Comparison of ENCODE assay signal across 12 mouse cellular contexts in genomic region chr10:117941266-117941651, GRCm38 (mm10).
DNase-seq lines count a peak whose midpoint lies in the region; ATAC-seq and TF ChIP-seq lines count a peak whose summit lies in the region.
"Had no signal": no experiment of that assay in that cellular context is flagged by ENCODE, and none has a peak within 500 bp of the region (broad histone marks: within the 10 kb centered on the region; RNA-seq: fewer than 3 reads in every experiment).

No protein-coding gene starts in this region.

- ATAC-seq in embryonic facial prominence, embryonic 14.5 days (ENCODE audit: low read depth) = no peak
- ATAC-seq in hindbrain, embryonic 16.5 days = 0 out of 2 replicates have a peak, but pooled peaks have one; percentile 50
- no peak for ATAC-seq in hindbrain, postnatal 0 days
- ATAC-seq in midbrain, postnatal 0 days (ENCODE audit: low FRiP score) = no peak
- no peak for ATAC-seq in stomach, embryonic 16.5 days (ENCODE audit: insufficient read depth, low FRiP score)
- ATAC-seq: forebrain, embryonic 15.5 days had no signal

- no peaks in the 10 kb centered on the region for H3K36me3 ChIP-seq in embryonic facial prominence, embryonic 14.5 days (ENCODE audit: control insufficient read depth, insufficient read depth, low read length)
- no peaks in the 10 kb centered on the region for H3K36me3 ChIP-seq in embryonic facial prominence, embryonic 10.5 days (replicated peaks)
- H3K36me3 ChIP-seq in hindbrain, embryonic 16.5 days (ENCODE audit: control insufficient read depth, insufficient read depth, low read length) = no peaks in the 10 kb centered on the region
- H3K36me3 ChIP-seq in hindbrain, postnatal 0 days (ENCODE audit: insufficient read depth, low read length) = no peaks in the 10 kb centered on the region
- H3K36me3 ChIP-seq in midbrain, postnatal 0 days (ENCODE audit: insufficient read depth, low read length) = no peaks in the 10 kb centered on the region
- no peaks in the 10 kb centered on the region for H3K36me3 ChIP-seq in midbrain, embryonic 10.5 days
- no peaks in the 10 kb centered on the region for H3K36me3 ChIP-seq in stomach, embryonic 16.5 days (ENCODE audit: control insufficient read depth, insufficient read depth, low read length)
- H3K36me3 ChIP-seq: forebrain, embryonic 15.5 days; G1E; midbrain, embryonic 12.5 days had no signal

- TF ChIP-seq CTCF in hindbrain, postnatal 0 days (IDR thresholded peaks at IDR 0.05; ENCODE audit: low read depth) = no peak
- no peak for TF ChIP-seq CTCF in midbrain, postnatal 0 days (IDR thresholded peaks at IDR 0.05)

- no peak overlapping the region for H3K9ac ChIP-seq in embryonic facial prominence, embryonic 14.5 days (ENCODE audit: low read depth, low read length)
- H3K9ac ChIP-seq in hindbrain, embryonic 16.5 days (ENCODE audit: low read depth, low read length) = no peak overlapping the region
- H3K9ac ChIP-seq in hindbrain, postnatal 0 days (replicated peaks; ENCODE audit: low read length) = no peak overlapping the region
- 0 out of 2 replicates have a peak overlapping the region, but pooled peaks have one; percentile 4 for H3K9ac ChIP-seq in midbrain, postnatal 0 days (replicated peaks; ENCODE audit: low read length, poor library complexity, severe bottlenecking)
- H3K9ac ChIP-seq in stomach, embryonic 16.5 days (ENCODE audit: low read length) = 0 out of 2 replicates have a peak overlapping the region, but pooled peaks have one; percentile 37
- H3K9ac ChIP-seq: forebrain, embryonic 15.5 days; midbrain, embryonic 12.5 days had no signal

- H3K4me3 ChIP-seq in embryonic facial prominence, embryonic 14.5 days (ENCODE audit: low read depth, low read length) = no peak overlapping the region
- H3K4me3 ChIP-seq in embryonic facial prominence, embryonic 10.5 days = no peak overlapping the region
- H3K4me3 ChIP-seq in hindbrain, embryonic 16.5 days (ENCODE audit: low read length) = no peak overlapping the region
- H3K4me3 ChIP-seq in hindbrain, postnatal 0 days (ENCODE audit: low read length) = no peak overlapping the region
- no peak overlapping the region for H3K4me3 ChIP-seq in midbrain, postnatal 0 days (ENCODE audit: low read depth, low read length)
- H3K4me3 ChIP-seq in midbrain, embryonic 10.5 days = no peak overlapping the region
- H3K4me3 ChIP-seq in stomach, embryonic 16.5 days (replicated peaks; ENCODE audit: low read length) = no peak overlapping the region
- H3K4me3 ChIP-seq: forebrain, embryonic 15.5 days; midbrain, embryonic 12.5 days had no signal

- WGBS in embryonic facial prominence, embryonic 14.5 days = 63% methylated on average over 3 of the region's 3 CpGs
- WGBS in embryonic facial prominence, embryonic 10.5 days = 83% methylated on average over 3 of the region's 3 CpGs
- WGBS in hindbrain, embryonic 16.5 days = 61% methylated on average over 3 of the region's 3 CpGs
- WGBS in hindbrain, postnatal 0 days = 69% methylated on average over 3 of the region's 3 CpGs
- WGBS in midbrain, postnatal 0 days = 67% methylated on average over 3 of the region's 3 CpGs
- WGBS in midbrain, embryonic 10.5 days = 88% methylated on average over 3 of the region's 3 CpGs
- 44% methylated on average over 3 of the region's 3 CpGs for WGBS in stomach, embryonic 16.5 days

- DNase-seq in embryonic facial prominence, embryonic 14.5 days (ENCODE audit: low spot score) = no peak
- no peak for DNase-seq in embryonic facial prominence, embryonic 10.5 days (ENCODE audit: low spot score)
- no peak for DNase-seq in hindbrain, postnatal 0 days (ENCODE audit: low spot score)
- no peak for DNase-seq in midbrain, postnatal 0 days (ENCODE audit: low spot score)
- DNase-seq in midbrain, embryonic 10.5 days (ENCODE audit: low spot score) = no peak
- DNase-seq in left cerebral cortex, postnatal 36 days (ENCODE audit: low spot score in 2 of 2) = no peak
- DNase-seq: cerebellum, adult 18-20 months had no signal

- peak overlapping the region; percentile 23; the same call in 1 of the 2 replicates for H3K4me2 ChIP-seq in embryonic facial prominence, embryonic 14.5 days (ENCODE audit: low read depth, low read length)
- no peak overlapping the region for H3K4me2 ChIP-seq in hindbrain, embryonic 16.5 days (ENCODE audit: low read length)
- no peak overlapping the region for H3K4me2 ChIP-seq in hindbrain, postnatal 0 days (ENCODE audit: low read depth, low read length)
- 0 out of 2 replicates have a peak overlapping the region, but pooled peaks have one; percentile 1 for H3K4me2 ChIP-seq in midbrain, postnatal 0 days (ENCODE audit: low read depth, low read length, poor library complexity, severe bottlenecking)
- no peak overlapping the region; the same call in 1 of the 2 replicates for H3K4me2 ChIP-seq in stomach, embryonic 16.5 days (ENCODE audit: low read depth, low read length)
- H3K4me2 ChIP-seq: forebrain, embryonic 15.5 days; midbrain, embryonic 12.5 days had no signal

- no peak overlapping the region for H3K27ac ChIP-seq in embryonic facial prominence, embryonic 14.5 days (replicated peaks; ENCODE audit: low read depth, low read length)
- H3K27ac ChIP-seq in embryonic facial prominence, embryonic 10.5 days (replicated peaks) = no peak overlapping the region
- H3K27ac ChIP-seq in hindbrain, embryonic 16.5 days (ENCODE audit: low read depth, low read length) = no peak overlapping the region
- no peak overlapping the region for H3K27ac ChIP-seq in hindbrain, postnatal 0 days
- H3K27ac ChIP-seq in midbrain, postnatal 0 days (ENCODE audit: low read depth, low read length) = 0 out of 2 replicates have a peak overlapping the region, but pooled peaks have one; percentile 18
- H3K27ac ChIP-seq in midbrain, embryonic 10.5 days (replicated peaks) = no peak overlapping the region
- H3K27ac ChIP-seq in stomach, embryonic 16.5 days (ENCODE audit: low read length) = no peak overlapping the region
- H3K27ac ChIP-seq: forebrain, embryonic 15.5 days; midbrain, embryonic 12.5 days had no signal

- intact Hi-C loops in left cerebral cortex, postnatal 36 days (cut with DNase I) = no loop called here

- 0 out of 2 replicates have a peak, but pooled peaks cover 3% of the 10 kb centered on the region for H3K4me1 ChIP-seq in embryonic facial prominence, embryonic 14.5 days (ENCODE audit: control insufficient read depth, insufficient read depth, low read length)
- peaks cover 16% of the 10 kb centered on the region for H3K4me1 ChIP-seq in embryonic facial prominence, embryonic 10.5 days
- H3K4me1 ChIP-seq in hindbrain, embryonic 16.5 days (ENCODE audit: control insufficient read depth, insufficient read depth, low read depth, low read length) = peaks cover 4% of the 10 kb centered on the region
- no peaks in the 10 kb centered on the region for H3K4me1 ChIP-seq in hindbrain, postnatal 0 days (ENCODE audit: insufficient read depth, low read length)
- H3K4me1 ChIP-seq in midbrain, postnatal 0 days (ENCODE audit: insufficient read depth, low read length) = no peaks in the 10 kb centered on the region
- peaks cover 4% of the 10 kb centered on the region; the same call in 1 of the 2 replicates for H3K4me1 ChIP-seq in midbrain, embryonic 10.5 days
- H3K4me1 ChIP-seq in stomach, embryonic 16.5 days (ENCODE audit: control insufficient read depth, insufficient read depth, low read length) = no peaks in the 10 kb centered on the region
- H3K4me1 ChIP-seq: forebrain, embryonic 15.5 days; midbrain, embryonic 12.5 days had no signal

- H3K27me3 ChIP-seq in embryonic facial prominence, embryonic 14.5 days (replicated peaks; ENCODE audit: control insufficient read depth, insufficient read depth, low read length) = no peaks in the 10 kb centered on the region
- H3K27me3 ChIP-seq in embryonic facial prominence, embryonic 10.5 days (replicated peaks; ENCODE audit: low read depth, poor library complexity, severe bottlenecking) = no peaks in the 10 kb centered on the region
- H3K27me3 ChIP-seq in hindbrain, embryonic 16.5 days (replicated peaks; ENCODE audit: control insufficient read depth, insufficient read depth, low read length) = no peaks in the 10 kb centered on the region
- no peaks in the 10 kb centered on the region for H3K27me3 ChIP-seq in hindbrain, postnatal 0 days (ENCODE audit: insufficient read depth, low read length)
- H3K27me3 ChIP-seq in midbrain, postnatal 0 days (ENCODE audit: insufficient read depth, low read length) = no peaks in the 10 kb centered on the region
- no peaks in the 10 kb centered on the region for H3K27me3 ChIP-seq in midbrain, embryonic 10.5 days (ENCODE audit: low read depth, poor library complexity, severe bottlenecking)
- H3K27me3 ChIP-seq in stomach, embryonic 16.5 days (ENCODE audit: control insufficient read depth, insufficient read depth, low read length) = no peaks in the 10 kb centered on the region
- H3K27me3 ChIP-seq: forebrain, embryonic 15.5 days; midbrain, embryonic 12.5 days had no signal

- no peaks in the 10 kb centered on the region for H3K9me3 ChIP-seq in embryonic facial prominence, embryonic 14.5 days (ENCODE audit: control insufficient read depth, low read length)
- H3K9me3 ChIP-seq in embryonic facial prominence, embryonic 10.5 days = no peaks in the 10 kb centered on the region
- no peaks in the 10 kb centered on the region for H3K9me3 ChIP-seq in hindbrain, embryonic 16.5 days (ENCODE audit: control insufficient read depth, low read length)
- H3K9me3 ChIP-seq in hindbrain, postnatal 0 days (ENCODE audit: low read length) = no peaks in the 10 kb centered on the region
- H3K9me3 ChIP-seq in midbrain, postnatal 0 days (ENCODE audit: low read length) = no peaks in the 10 kb centered on the region
- H3K9me3 ChIP-seq in midbrain, embryonic 10.5 days (replicated peaks) = no peaks in the 10 kb centered on the region
- no peaks in the 10 kb centered on the region for H3K9me3 ChIP-seq in stomach, embryonic 16.5 days (replicated peaks; ENCODE audit: control insufficient read depth, low read length)
- H3K9me3 ChIP-seq: forebrain, embryonic 15.5 days; midbrain, embryonic 12.5 days had no signal

Comparison
In these comparisons a context has a peak if more than half of its experiments do, and no peak if none do; other contexts are left out.
1. H3K4me2 ChIP-seq: peak in embryonic facial prominence, embryonic 14.5 days (single experiment) and midbrain, postnatal 0 days (single experiment); none in hindbrain, embryonic 16.5 days (single experiment), hindbrain, postnatal 0 days (single experiment) and stomach, embryonic 16.5 days (single experiment).
2. H3K9ac ChIP-seq: peak in midbrain, postnatal 0 days (single experiment) and stomach, embryonic 16.5 days (single experiment); none in embryonic facial prominence, embryonic 14.5 days (single experiment), hindbrain, embryonic 16.5 days (single experiment) and hindbrain, postnatal 0 days (single experiment).